Mouse (Mus musculus) G1E (cell line): ENCODE results near the gene Klhl3.

ENCODE experiments used
- CTCF ChIP-seq: IDR thresholded peaks from 2 replicates; pipeline ENCODE4 v1.5.1; 2012; ENCODE audit warnings: low read depth, low read length, inconsistent platforms, mixed read lengths
- TAL1 ChIP-seq: conservative IDR thresholded peaks from 2 replicates; pipeline ENCODE4 v1.6.1; 2012; ENCODE audit warnings: low read depth, low read length, inconsistent platforms, mixed read lengths

DNA sequence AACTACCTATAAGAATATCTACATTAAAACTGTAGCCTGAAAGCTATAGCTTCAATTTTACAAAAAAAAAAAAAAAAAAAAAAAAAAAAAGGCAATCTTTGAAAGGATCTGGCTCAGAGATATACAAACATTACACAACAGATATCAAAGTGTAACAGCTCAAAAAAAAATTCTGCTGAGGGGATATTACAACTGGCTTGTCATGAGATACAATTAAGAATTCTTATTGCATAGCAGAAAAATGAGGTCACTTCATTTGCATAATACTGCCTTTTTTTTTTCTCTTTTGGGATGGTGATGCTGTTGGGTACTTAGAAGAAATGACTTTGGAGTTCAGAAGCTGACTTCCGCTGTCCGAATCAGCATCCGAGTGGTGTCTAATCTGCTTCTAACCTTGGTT lies 111.6 kb downstream of the Klhl3 start:
- no peak for TF ChIP-seq CTCF
- TF ChIP-seq TAL1: no peak
